Mouse (Mus musculus) midbrain, embryonic 16.5 days (tissue): Measurements from ENCODE around the gene Gm2564. TPM values are rescaled to one million over a fixed set of nuclear protein-coding genes. Genes with fewer than 3 reads are reported as not detected.

ENCODE experiments used
- polyA plus RNA-seq: library from polyadenylated mRNA; unstranded; fragments of >200 nt; fragmentation: Nextera tagmentation; extraction: Ambion mirVana; gene quantifications from 2 replicates; pipeline ENCODE4 v1.2.1, GENCODE M21; 2015

The Gm2564 gene
- polyA plus RNA-seq, 1 experiment from 2014 or later, result not detected

Other genes with a start within 250 kb of the Gm2564 start
- not detected in 2 replicates for gene Gm21586, start 190.3 kb upstream of the Gm2564 start, polyA plus RNA-seq
- 0.21 and 0.26 TPM in 2 replicates for gene Gm2163, start 163.0 kb upstream of the Gm2564 start, polyA plus RNA-seq
- gene Fam205a2, start 101.5 kb upstream of the Gm2564 start, polyA plus RNA-seq, result not detected in 2 replicates
- gene Gm10591, start 17.5 kb upstream of the Gm2564 start, polyA plus RNA-seq, result not detected in 2 replicates
- not detected in 2 replicates for gene Ccl27b, start 25.5 kb downstream of the Gm2564 start, polyA plus RNA-seq
- gene Il11ra2, start 32.2 kb downstream of the Gm2564 start, polyA plus RNA-seq, result not detected in 2 replicates
- gene 4930578G10Rik, start 105.8 kb downstream of the Gm2564 start, polyA plus RNA-seq, result 0.70 TPM in 1 of 2 replicates, not detected in the other
- not detected in 2 replicates for gene Ccl19, start 126.9 kb downstream of the Gm2564 start, polyA plus RNA-seq
- gene Ccl21a, start 144.3 kb downstream of the Gm2564 start, polyA plus RNA-seq, result 0.63 and 2.1 TPM in 2 replicates
- gene Fam205a1, start 224.2 kb downstream of the Gm2564 start, polyA plus RNA-seq, result 0.06 TPM in 1 of 2 replicates, not detected in the other
- gene Gm12394, start 227.1 kb downstream of the Gm2564 start, polyA plus RNA-seq, result 0.67 and 0.76 TPM in 2 replicates
- gene Fam205c, start 244.5 kb downstream of the Gm2564 start, polyA plus RNA-seq, result 2.0 and 2.3 TPM in 2 replicates